8 mouse cellular contexts compared by ENCODE assay signal in genomic region chr2:3117855-3118202, GRCm38 (mm10). TPM values are rescaled to one million over a fixed set of nuclear protein-coding genes. Genes with fewer than 3 reads are reported as not detected.
DNase-seq lines count a peak whose midpoint lies in the region; ATAC-seq lines count a peak whose summit lies in the region.

No protein-coding gene starts in this region.

- no peak for DNase-seq in kidney, adult 18-20 months
- DNase-seq in gastrocnemius, adult 18-20 months (ENCODE audit: low spot score), result no peak
- no peak for DNase-seq in B cell, adult 2 months
- no peak for DNase-seq in cerebellum, postnatal 36 days

- no peaks in the 10 kb centered on the region for H3K36me3 ChIP-seq in kidney, embryonic 16.5 days (ENCODE audit: insufficient read depth, low read length)
- no peaks in the 10 kb centered on the region for H3K36me3 ChIP-seq in embryonic facial prominence, embryonic 12.5 days
- H3K36me3 ChIP-seq in intestine, embryonic 16.5 days (ENCODE audit: control insufficient read depth, insufficient read depth, low read length), result no peaks in the 10 kb centered on the region
- H3K36me3 ChIP-seq in neural tube, embryonic 12.5 days, result no peaks in the 10 kb centered on the region

- H3K9me3 ChIP-seq in kidney, embryonic 16.5 days (ENCODE audit: low read length), result no peaks in the 10 kb centered on the region
- no peaks in the 10 kb centered on the region for H3K9me3 ChIP-seq in embryonic facial prominence, embryonic 12.5 days
- H3K9me3 ChIP-seq in intestine, embryonic 16.5 days (ENCODE audit: control insufficient read depth, low read length), result no peaks in the 10 kb centered on the region
- no peaks in the 10 kb centered on the region for H3K9me3 ChIP-seq in neural tube, embryonic 12.5 days

- no peaks in the 10 kb centered on the region for H3K27me3 ChIP-seq in kidney, embryonic 16.5 days (ENCODE audit: insufficient read depth, low read length)
- no peaks in the 10 kb centered on the region for H3K27me3 ChIP-seq in embryonic facial prominence, embryonic 12.5 days
- no peaks in the 10 kb centered on the region for H3K27me3 ChIP-seq in intestine, embryonic 16.5 days (replicated peaks; ENCODE audit: control insufficient read depth, insufficient read depth, low read length)
- no peaks in the 10 kb centered on the region for H3K27me3 ChIP-seq in neural tube, embryonic 12.5 days (replicated peaks)

- H3K4me3 ChIP-seq in kidney, embryonic 16.5 days (ENCODE audit: low read length), result peak overlapping the region; percentile 95
- peak overlapping the region; percentile 86 for H3K4me3 ChIP-seq in embryonic facial prominence, embryonic 12.5 days
- H3K4me3 ChIP-seq in intestine, embryonic 16.5 days (ENCODE audit: low read length), result peak overlapping the region; percentile 92
- peak overlapping the region; percentile 89 for H3K4me3 ChIP-seq in neural tube, embryonic 12.5 days

- H3K4me1 ChIP-seq in kidney, embryonic 16.5 days (ENCODE audit: insufficient read depth, low read length), result peaks cover 22% of the 10 kb centered on the region
- peaks cover 5% of the 10 kb centered on the region for H3K4me1 ChIP-seq in embryonic facial prominence, embryonic 12.5 days
- 0 out of 2 replicates have a peak, but pooled peaks cover 5% of the 10 kb centered on the region for H3K4me1 ChIP-seq in intestine, embryonic 16.5 days (ENCODE audit: control insufficient read depth, insufficient read depth, low read length)
- H3K4me1 ChIP-seq in neural tube, embryonic 12.5 days, result peaks cover 15% of the 10 kb centered on the region; the same call in 1 of the 2 replicates

- H3K27ac ChIP-seq in kidney, embryonic 16.5 days (ENCODE audit: low read length), result 0 out of 2 replicates have a peak overlapping the region, but pooled peaks have one; percentile 4
- H3K27ac ChIP-seq in embryonic facial prominence, embryonic 12.5 days, result no peak overlapping the region
- H3K27ac ChIP-seq in intestine, embryonic 16.5 days (ENCODE audit: low read length), result no peak overlapping the region
- no peak overlapping the region for H3K27ac ChIP-seq in neural tube, embryonic 12.5 days

- 31% methylated on average over 2 of the region's 2 CpGs for WGBS in kidney, embryonic 16.5 days
- 33% methylated on average over 2 of the region's 2 CpGs for WGBS in embryonic facial prominence, embryonic 12.5 days
- 34% methylated on average over 2 of the region's 2 CpGs for WGBS in intestine, embryonic 16.5 days
- WGBS in neural tube, embryonic 12.5 days, result 40% methylated on average over 2 of the region's 2 CpGs

- peak overlapping the region; percentile 94 for H3K9ac ChIP-seq in kidney, embryonic 16.5 days (replicated peaks; ENCODE audit: low read length)
- peak overlapping the region; percentile 83; the same call in 1 of the 2 replicates for H3K9ac ChIP-seq in embryonic facial prominence, embryonic 12.5 days
- H3K9ac ChIP-seq in intestine, embryonic 16.5 days (ENCODE audit: low read depth, low read length), result peak overlapping the region; percentile 92; the same call in 1 of the 2 replicates
- H3K9ac ChIP-seq in neural tube, embryonic 12.5 days, result peak overlapping the region; percentile 94; the same call in 1 of the 2 replicates

- no peak for ATAC-seq in kidney, embryonic 16.5 days (ENCODE audit: low FRiP score, low TSS enrichment)
- ATAC-seq in embryonic facial prominence, embryonic 12.5 days (ENCODE audit: insufficient number of reproducible peaks, insufficient read depth, low FRiP score, low TSS enrichment), result no peak
- ATAC-seq in intestine, embryonic 16.5 days, result peak; percentile 64; the same call in 1 of the 2 replicates
- no peak for ATAC-seq in neural tube, embryonic 12.5 days (ENCODE audit: low FRiP score, low read depth)

- peak overlapping the region; percentile 34 for H3K4me2 ChIP-seq in kidney, embryonic 16.5 days (replicated peaks; ENCODE audit: low read depth, low read length)
- H3K4me2 ChIP-seq in embryonic facial prominence, embryonic 12.5 days (replicated peaks), result peak overlapping the region; percentile 62
- H3K4me2 ChIP-seq in intestine, embryonic 16.5 days (ENCODE audit: low read depth, low read length), result peak overlapping the region; percentile 76; the same call in 1 of the 2 replicates
- peak overlapping the region; percentile 67 for H3K4me2 ChIP-seq in neural tube, embryonic 12.5 days (replicated peaks)

RNA-seq across cellular contexts. Expression of gene Fam171a1, which starts 3.8 kb away (rescaled TPM):
- polyA plus RNA-seq in kidney, embryonic 16.5 days (2015; fragmentation: Nextera tagmentation; extraction: Ambion mirVana), result 58.6 and 62.0 TPM in 2 replicates
- 41.1 and 41.9 TPM in 2 replicates for polyA plus RNA-seq in embryonic facial prominence, embryonic 12.5 days (2016; fragmentation: Nextera tagmentation; extraction: Ambion mirVana)
- polyA plus RNA-seq in intestine, embryonic 16.5 days (2015; fragmentation: Nextera tagmentation; extraction: Ambion mirVana), result 19.4 and 21.3 TPM in 2 replicates
- polyA plus RNA-seq in neural tube, embryonic 12.5 days (2016; fragmentation: Nextera tagmentation; extraction: Ambion mirVana), result 53.7 and 59.5 TPM in 2 replicates
- total RNA-seq in gastrocnemius, adult 18-20 months (2021), result 1 to 10 TPM; 2.5 to 3.1 TPM
